Mouse (Mus musculus): ENCODE data around the gene Prelp. TPM values are rescaled to one million over a fixed set of nuclear protein-coding genes. Genes with fewer than 3 reads are reported as not detected.
A peak's percentile ranks its signal among the peaks of the same experiment; 100 is the strongest.

Prelp gene
- polyA plus RNA-seq, 1 experiment, result 9.0 TPM

DNA sequence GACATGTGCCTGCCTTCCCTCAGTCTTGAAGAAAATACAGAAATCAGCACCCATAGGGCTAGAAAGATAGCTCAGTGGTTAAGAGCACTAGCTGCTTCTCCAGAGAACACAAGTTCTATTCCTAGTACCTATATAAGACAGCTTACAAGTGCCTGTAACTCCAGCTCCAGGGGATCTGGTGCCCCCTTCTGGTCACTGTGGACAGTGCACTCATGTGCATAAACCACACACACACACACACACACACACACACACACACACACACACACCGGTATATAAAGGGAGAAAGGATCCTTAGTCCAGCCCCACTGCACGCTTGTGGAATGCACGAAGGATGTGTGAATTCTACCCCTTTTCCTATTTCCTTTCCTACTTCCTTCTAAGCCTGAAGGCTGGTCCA, 15.0 kb upstream of the Prelp start:
- no peak for DNase-seq (ENCODE audit: extremely low spot score in 1 of 2, low spot score in 1 of 2)

GRCm38 (mm10) chr1:133934354-133934963, 13.2 kb upstream of the Prelp start:
- DNase-seq (ENCODE audit: extremely low spot score in 1 of 2, low spot score in 1 of 2), result no peak

DNA sequence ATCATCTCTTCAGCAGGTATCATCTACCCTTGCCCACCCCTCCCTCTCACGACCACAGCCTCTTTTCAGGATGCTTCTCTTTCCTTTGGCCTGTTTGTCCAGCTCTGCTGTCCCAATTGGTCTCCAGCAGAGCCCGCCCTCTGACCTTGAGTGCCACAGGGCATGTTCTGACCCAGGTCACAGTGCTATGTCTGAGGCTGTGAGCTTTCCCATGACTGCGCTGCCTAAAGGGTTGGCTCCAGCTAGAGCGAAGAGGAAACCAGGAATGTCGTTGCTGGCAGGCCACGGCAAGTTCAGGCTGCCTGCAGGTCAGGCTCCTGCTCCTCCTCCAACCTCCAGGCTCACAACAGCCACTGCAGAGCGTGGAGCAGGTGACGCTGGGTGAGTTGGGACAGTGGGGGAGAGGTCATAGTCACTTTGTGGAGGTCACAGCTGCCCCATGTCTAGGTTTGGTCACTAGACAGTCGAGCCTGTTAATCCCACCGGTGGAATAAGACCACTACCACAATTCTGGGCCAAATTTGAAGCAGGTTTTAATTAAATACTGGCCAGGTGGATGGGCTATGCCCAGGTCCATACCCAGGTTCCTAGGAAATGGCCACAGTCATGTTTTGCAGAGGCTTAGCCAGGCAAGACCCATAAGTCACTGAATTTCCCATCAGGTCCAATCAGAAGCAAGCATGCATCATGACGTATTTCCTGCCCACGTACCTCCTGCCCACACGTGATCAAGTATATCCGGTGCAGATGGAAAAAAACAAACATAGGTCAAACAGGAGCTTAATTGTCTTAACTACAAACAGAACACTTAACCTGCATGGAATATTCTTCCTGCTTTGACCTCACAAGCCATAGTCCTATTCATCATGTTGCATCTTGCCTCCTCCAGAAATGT, 12.3 kb upstream of the Prelp start:
- DNase-seq (ENCODE audit: extremely low spot score in 1 of 2, low spot score in 1 of 2), result no peak

- DNase-seq (ENCODE audit: extremely low spot score in 1 of 2, low spot score in 1 of 2), result no peak
Observed at GRCm38 (mm10) chr1:133929980-133930379, 8.8 kb upstream of the Prelp start.

DNA sequence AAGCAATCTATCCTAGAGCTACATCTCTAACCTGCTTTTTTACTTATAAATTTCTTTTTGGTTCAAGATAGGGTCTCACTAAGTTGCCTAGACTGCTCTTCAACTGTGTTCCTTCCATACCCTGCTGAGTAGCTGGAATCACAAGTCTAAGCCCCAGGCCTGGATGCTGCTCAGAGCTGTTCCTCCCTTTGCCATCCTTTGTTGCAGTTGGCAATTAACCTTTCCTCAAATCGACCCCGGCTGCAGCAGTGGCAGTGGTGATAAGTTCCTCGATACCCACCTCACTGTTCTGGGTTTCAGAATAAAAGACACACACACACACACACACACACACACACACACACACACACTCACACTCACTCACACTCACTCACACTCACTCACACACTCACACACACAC, 4.0 kb upstream of the Prelp start:
- no peak for DNase-seq (ENCODE audit: extremely low spot score in 1 of 2, low spot score in 1 of 2)

GRCm38 (mm10) chr1:133924141-133924875, 3.1 kb upstream of the Prelp start:
- DNase-seq (ENCODE audit: extremely low spot score in 1 of 2, low spot score in 1 of 2), result peak in 1 of 2 experiments; percentile 73

GRCm38 (mm10) chr1:133923071-133923470, 1.9 kb upstream of the Prelp start:
- no peak for DNase-seq (ENCODE audit: extremely low spot score in 1 of 2, low spot score in 1 of 2)

GRCm38 (mm10) chr1:133920876-133921275, 338 bp downstream of the Prelp start:
- DNase-seq (ENCODE audit: extremely low spot score in 1 of 2, low spot score in 1 of 2), result no peak

GRCm38 (mm10) chr1:133920401-133920800, 813 bp downstream of the Prelp start:
- DNase-seq (ENCODE audit: extremely low spot score in 1 of 2, low spot score in 1 of 2), result no peak

- DNase-seq (ENCODE audit: extremely low spot score in 1 of 2, low spot score in 1 of 2), result no peak
Observed at GRCm38 (mm10) chr1:133918088-133918470, 3.1 kb downstream of the Prelp start.

DNA sequence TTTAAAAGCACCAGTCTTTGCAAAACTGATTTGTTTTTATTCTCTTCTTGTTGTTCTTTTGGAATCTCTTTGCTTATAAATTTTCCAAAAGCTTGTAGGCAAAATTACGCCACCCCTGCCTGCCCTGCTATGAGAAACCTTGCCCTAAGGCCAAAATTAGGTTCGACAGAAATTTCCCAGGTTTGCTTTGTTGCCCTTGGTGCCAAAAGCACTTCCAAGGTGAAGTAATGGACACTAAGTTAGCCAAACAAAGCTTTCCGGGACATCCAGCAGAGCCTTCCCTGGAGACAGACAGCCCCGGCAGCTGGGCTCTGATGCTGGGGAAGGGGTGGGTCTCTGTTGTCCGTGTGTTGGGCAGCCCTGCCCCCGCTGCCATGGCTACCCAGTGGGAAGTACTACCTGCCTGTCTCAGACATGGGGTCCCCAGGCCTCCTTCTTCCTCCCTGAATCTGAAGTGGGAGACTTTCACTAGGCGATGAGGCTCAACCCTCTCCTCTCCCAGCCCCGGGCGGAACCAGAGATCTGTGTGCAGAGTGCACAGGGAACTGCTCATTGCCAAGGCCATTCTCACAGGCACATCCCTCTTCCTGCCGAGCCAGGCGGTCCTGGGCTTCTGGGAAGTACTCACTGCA, 3.6 kb downstream of the Prelp start:
- DNase-seq (ENCODE audit: extremely low spot score in 1 of 2, low spot score in 1 of 2), result no peak

- peak in 1 of 2 experiments; percentile 82 for DNase-seq (ENCODE audit: extremely low spot score in 1 of 2, low spot score in 1 of 2)
Observed at GRCm38 (mm10) chr1:133915723-133916355, 5.4 kb downstream of the Prelp start.

GRCm38 (mm10) chr1:133915115-133915514, 6.1 kb downstream of the Prelp start:
- DNase-seq (ENCODE audit: extremely low spot score in 1 of 2, low spot score in 1 of 2), result no peak

DNA sequence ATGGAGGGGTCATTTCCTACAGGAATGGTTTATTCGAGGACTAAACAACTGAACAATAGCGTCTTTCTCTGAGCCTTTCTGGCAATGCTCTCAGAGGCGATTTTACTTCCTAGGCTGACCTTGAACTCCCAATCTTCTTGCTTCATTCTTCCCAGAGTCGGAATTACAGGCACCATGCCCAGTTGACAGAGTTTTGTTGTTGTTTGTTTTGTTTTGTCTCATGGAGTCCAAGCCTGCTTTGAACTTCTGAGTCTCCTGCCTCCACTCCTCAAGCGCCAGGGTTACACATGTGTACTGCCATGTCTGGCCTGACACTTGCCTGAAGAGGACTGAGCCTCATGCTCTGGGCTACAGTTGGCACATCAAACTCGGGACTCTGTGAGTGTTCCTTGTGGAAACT, 8.2 kb downstream of the Prelp start:
- DNase-seq (ENCODE audit: extremely low spot score in 1 of 2, low spot score in 1 of 2), result no peak

GRCm38 (mm10) chr1:133911456-133911855, 9.8 kb downstream of the Prelp start:
- peak in 1 of 2 experiments; percentile 81 for DNase-seq (ENCODE audit: extremely low spot score in 1 of 2, low spot score in 1 of 2)

DNA sequence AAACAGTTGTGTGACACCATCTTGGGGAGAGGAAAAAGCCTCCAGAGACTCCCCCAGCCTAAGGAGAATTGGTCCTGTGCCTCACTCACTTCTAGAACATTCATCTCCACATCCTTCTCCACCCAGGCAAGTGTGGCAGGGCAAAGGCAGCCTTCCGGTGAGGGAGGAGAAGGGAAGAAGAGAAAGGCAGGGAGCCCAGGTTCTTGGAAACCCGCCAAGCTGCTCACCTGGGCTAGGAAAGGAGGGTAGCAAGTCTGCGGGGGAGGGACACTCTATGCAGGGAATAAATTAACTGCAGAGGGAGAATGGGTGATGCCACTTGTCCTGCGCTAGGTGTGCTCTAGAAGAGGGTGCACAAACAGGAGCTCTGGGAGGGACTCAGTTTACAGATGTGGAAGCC, 10.2 kb downstream of the Prelp start:
- no peak for DNase-seq (ENCODE audit: extremely low spot score in 1 of 2, low spot score in 1 of 2)

DNA sequence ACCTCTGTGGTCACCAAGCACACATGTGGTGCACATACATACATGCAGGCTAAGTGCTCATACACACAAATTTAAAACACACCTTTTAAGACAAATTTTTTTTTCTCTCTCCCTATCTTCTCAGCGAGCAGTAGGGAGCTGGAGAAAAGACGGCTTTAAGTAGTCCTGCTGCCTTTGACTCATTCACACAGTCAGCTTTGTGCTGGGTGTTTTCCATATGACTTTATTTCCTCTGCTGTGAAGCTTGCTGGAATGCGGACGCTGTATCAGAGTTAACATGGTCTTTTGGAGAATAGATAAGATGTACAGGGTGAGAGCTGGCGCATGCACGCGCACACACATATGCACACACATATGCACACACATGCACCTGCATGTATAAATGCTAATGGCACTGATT, 11.1 kb downstream of the Prelp start:
- DNase-seq (ENCODE audit: extremely low spot score in 1 of 2, low spot score in 1 of 2), result peak in 1 of 2 experiments; percentile 52

DNA sequence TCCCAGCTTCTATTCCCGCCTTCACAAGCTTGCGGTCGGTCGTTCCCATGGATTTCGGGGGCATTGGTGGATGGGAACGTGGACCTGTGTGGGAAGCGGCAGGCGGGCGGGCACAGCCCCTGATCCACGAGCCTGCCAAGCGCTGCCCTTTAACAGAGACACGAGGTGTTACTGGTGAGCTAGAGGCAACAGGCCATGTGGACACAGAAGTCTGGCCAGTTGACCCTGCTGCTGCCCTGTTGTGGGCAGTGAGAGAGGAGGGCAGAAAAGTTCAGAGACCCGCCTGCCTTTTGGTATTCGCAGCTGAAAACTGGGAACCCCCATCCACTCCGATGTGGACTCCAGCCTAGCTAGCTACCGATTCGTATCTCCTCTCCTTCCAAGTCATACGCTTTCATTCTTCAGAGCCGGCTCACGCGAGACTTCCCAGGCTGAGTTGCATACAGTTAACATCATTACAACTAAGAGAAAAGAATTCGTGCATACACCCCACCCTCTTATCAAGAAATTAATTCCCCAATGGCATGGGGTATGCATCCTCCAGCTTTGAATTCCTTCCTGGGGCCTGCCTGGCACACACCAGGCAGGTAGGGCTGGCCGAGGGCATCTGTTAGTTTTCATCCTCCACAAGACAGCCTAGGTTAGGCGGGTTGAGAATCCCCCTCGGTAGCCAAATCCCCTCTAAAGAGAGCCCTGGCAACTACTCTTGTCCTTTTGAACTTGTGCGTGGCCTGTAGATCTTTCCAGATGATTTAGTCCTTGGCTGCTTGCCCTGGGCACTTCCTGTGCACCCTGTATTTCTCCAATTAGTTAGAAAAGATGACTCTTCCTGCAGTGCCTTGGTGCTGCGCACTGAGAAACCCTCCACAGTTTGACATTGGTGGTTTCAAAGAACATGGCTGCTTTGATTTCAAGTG, 12.3 kb downstream of the Prelp start:
- DNase-seq (ENCODE audit: extremely low spot score in 1 of 2, low spot score in 1 of 2), result peak in 1 of 2 experiments; percentile 52

- peak; percentile 74 to 78 for DNase-seq (ENCODE audit: extremely low spot score in 1 of 2, low spot score in 1 of 2)
Observed at GRCm38 (mm10) chr1:133907949-133908658, 13.1 kb downstream of the Prelp start, which contains the start of gene Optc. Gene Optc, minus strand, starts transcription at chr1:133907999.
